Mouse (Mus musculus): ENCODE results near the gene Rnps1.
A peak's percentile ranks its signal among the peaks of the same experiment; 100 is the strongest.
"Not testable (repeated sequence)": the region's sequence is repeated elsewhere in the genome, so short reads cannot be mapped to it uniquely, and the experiment has no call there.

The Rnps1 gene

GRCm38 (mm10) chr17:24429201-24429983, 15.0 kb downstream of the Rnps1 start:
- no peak for DNase-seq

- peak; percentile 53 to 66 for DNase-seq
These were observed 22.7 kb downstream of the Rnps1 start for GRCm38 (mm10) chr17:24437016-24437415.

DNA sequence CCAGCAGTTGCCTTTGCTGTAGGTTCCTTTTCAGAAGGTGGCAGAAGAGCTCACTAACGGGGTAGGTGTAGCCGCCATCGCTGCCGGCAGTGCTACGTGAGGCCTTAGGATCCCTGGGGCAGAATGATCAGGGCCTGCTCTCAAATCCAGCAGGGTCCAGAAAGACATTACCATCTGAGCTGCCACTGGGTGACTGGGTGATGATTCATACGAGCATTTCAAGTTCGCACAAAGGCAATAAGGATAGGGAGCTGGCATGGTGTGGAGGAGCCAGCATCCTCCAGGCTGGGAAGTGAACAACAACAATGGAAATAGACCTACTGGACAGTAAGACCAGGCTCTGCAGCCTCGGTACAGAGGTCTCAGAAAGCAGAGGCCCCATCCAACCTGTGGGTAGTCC, 26.0 kb downstream of the Rnps1 start:
- no peak for DNase-seq

DNA sequence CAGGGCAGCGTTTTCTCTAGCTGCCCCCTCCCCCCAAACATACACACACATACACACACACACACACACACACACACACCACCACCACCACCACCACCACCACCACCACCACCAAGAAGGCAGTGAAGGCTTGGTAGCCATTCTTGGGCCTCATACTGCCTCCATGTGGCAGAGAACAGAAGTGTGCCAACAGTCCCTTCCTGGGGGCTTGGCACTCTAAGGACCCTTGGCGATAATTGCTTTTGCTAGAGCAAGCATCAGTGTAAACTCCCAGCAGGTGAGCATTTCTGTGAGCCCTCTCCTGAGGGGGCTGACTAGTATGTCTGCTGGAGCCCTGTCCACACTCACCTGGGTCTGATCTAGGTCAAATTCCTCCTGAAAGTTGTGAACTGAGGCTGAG, 26.8 kb downstream of the Rnps1 start:
- no peak for DNase-seq

- DNase-seq = no peak
These were observed 27.7 kb downstream of the Rnps1 start for GRCm38 (mm10) chr17:24442107-24442506.

- peak; percentile 52 to 54 for DNase-seq
These were observed 28.3 kb downstream of the Rnps1 start, which contains the start of gene Dnase1l2 for GRCm38 (mm10) chr17:24442632-24443155. Gene Dnase1l2, minus strand, starts transcription at chr17:24443105.

- DNase-seq = peak; percentile 79 to 80
These were observed 29.0 kb downstream of the Rnps1 start for GRCm38 (mm10) chr17:24443409-24443808.

DNA sequence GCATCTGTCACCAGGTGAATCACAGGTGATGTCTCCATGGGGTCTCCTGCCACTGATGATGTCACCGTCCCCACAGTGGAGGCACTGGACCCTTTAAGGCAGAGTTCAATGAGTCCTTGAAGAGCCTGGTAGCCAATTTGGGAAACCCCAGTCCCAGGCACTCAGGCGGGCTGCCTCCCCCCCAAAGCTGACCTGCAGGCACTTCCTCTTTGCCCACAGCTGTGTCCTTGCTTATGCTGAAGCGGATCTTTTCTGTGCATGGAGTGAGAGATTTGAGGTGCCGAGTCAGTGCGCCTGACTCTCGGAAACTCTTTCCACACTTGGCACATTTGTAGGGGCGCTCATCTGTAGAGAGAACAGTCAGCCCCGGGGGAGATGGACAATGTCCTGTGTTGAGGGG, 32.2 kb downstream of the Rnps1 start:
- DNase-seq = no peak

GRCm38 (mm10) chr17:24449507-24449906, 35.1 kb downstream of the Rnps1 start:
- DNase-seq = no peak

DNA sequence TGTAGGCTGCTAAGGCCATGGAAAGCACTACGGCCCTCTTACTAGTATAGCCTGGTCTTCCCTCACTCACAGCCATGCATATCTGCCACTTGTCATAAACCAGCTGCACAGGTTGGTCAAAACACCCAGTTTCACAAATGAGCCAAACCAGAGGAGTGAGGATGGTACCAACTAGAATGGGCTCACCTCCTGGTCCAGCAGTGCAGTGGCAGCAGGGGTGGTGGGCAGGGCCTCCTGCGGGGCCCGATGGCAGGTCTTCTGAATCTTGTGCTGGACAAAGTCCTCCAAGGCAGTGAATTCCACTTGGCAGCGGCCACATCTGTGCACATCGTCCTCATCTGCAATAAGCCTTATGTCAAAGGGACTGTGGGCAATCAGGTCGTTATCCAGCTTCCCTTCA, 36.9 kb downstream of the Rnps1 start:
- DNase-seq = no peak

DNA sequence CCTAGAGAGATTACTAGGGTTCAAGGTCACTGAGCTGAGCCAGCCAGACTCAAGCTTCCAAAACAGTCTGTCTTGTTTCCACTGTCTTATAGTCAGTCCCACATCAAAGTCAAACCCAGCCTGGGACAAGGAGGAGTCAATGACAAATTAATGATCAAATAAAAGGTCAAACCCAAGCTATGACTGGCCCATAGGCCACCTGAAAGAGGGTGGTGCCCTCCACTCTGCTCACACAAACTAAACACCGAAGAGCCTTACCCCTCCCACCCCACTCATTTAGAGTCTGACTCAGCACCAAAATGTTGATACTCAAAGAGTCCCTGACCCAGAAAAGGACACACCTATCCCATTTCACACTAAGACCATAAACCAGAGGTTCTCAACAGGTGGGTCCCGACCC, 39.0 kb downstream of the Rnps1 start:
- DNase-seq = no peak

GRCm38 (mm10) chr17:24454218-24454755, 39.9 kb downstream of the Rnps1 start:
- DNase-seq = no peak

GRCm38 (mm10) chr17:24454756-24455522, 40.6 kb downstream of the Rnps1 start:
- DNase-seq = peak; percentile 97 to 100

GRCm38 (mm10) chr17:24455523-24456206, 41.3 kb downstream of the Rnps1 start:
- DNase-seq = not testable (repeated sequence)

DNA sequence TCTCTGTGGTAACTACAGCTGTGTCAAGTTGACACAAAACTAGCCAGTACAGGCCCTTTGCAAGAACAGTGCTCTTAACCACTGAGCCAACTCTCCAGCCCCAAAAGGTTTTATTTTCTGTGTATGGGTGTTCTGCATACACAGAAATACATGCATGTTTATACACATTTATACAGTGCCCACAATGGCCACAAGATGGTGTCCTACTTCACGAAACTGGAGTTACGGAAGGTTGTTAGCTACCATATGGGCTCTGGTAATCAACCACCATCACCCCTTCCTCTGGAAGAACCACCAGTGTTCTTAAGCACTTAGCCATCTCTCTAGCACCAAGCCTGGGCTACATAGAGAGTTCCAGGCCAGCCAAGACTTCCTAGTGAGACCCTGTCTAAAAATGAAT, 47.2 kb downstream of the Rnps1 start:
- DNase-seq = peak; percentile 39 to 47

DNA sequence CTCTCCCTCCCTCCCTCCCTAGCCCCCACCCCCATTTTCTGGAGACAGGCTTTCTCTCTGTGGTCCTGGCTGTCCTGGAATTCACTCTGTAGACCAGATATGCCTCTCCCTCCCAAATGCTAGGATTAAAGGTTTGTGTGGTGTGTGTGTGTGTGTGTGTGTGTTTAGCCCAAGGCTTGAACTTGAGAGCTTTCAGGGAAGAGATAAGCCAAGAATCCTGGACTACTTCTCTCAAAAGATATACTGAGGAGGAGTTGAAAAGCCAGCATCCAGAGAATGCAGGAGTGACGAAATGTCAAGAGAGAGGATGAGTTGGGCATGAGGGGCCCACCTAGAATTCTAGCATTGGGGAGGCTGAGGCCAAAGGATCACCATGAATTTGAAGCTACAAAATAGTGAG, 48.6 kb downstream of the Rnps1 start:
- DNase-seq = no peak

DNA sequence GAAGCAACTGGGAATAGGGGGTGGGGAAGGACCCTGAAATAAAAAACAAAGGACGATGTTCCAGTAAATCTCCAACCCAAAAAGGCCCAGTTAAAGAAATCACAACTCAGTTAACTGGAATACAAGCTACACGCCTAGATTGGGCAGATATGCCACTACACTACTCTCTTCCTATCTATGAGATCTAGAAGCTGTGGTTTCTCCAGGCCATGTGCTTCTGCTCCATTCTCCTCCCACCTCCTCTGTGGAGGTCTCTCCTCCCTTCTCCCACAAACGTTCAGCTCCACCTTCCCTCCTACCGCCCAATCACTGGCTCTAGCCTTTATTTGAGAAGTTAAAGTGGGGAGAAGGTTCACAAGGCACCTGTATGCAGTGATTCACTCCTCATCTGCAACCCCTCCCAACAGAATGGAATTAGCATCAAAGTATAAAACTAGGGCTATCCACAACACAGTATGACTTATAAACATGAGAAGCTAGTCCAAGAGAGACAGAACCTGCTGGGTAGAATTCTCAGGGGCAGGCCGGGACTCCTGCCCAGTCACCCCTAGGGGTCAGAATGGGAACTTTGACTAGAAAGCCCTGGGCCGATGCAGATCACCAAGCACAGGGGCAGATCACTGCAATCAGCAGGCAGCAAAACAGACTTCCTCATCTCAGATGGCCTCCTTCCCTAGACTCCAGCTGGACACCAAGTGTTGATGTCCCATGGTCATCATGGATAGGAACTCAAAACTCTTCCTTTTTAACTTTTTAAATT, 49.2 kb downstream of the Rnps1 start:
- no peak for DNase-seq

DNA sequence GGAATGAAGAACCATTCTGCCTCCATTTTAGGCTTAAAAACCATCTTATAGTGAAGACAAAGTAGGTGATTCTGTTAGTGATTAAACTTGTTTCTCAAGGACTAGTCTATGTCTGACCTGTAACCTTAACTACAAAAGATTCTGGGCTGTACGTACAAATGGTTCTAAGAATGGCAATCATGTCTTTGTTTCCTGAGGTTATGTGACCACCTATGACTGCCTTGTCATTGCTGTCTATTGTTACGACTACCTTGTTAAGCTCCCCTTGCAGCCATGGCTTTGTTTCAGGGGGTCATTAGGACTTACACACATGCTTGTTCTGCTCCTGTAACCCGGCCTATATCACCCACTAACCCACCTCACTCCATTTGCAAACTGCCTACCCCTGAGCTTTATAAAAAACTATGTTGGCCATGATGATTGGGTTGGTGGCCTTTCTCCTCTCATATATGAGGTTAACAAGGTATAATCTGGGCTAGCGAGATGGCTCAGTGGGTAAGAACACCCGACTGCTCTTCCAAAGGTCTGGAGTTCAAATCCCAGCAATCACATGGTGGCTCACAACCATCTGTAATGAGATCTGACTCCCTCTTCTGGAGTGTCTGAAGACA, 54.4 kb downstream of the Rnps1 start:
- no peak for DNase-seq

DNA sequence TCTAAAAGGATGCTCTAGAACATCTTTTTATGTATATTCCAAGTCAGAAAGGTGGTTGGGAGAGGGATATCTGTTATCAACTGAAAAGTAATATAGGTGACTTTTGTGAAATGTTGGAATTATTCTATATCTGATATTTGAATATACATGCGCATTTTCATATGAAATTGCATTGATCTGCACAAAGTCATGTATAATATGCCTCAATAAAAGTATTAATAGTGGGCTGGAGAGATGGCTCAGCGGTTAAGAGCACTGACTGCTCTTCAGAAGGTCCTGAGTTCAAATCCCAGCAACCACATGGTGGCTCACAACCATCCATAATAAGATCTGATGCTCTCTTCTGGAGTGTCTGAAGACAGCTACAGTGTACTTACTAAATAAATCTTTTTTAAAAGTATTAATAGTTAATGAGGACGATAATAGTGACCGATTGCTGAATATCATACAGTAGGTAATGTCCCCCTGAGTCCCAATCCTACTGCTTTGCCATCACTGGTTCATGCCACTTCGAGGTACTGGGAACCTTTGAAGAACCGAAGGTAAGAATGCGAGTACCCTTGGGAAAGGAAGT, 55.1 kb downstream of the Rnps1 start:
- no peak for DNase-seq

GRCm38 (mm10) chr17:24469910-24470602, 55.7 kb downstream of the Rnps1 start, which contains the start of the genes E4f1 and Pgp:
Gene E4f1, minus strand, starts transcription at chr17:24470313.
Gene Pgp, plus strand, starts transcription at chr17:24470392.
- peak; percentile 99 to 100 for DNase-seq
